Mouse (Mus musculus): Measurements from ENCODE around the gene Gm20431. TPM values are rescaled to one million over a fixed set of nuclear protein-coding genes. Genes with fewer than 3 reads are reported as not detected.

The Gm20431 gene
- polyA plus RNA-seq, 1 experiment from 2014 or later, result 6.7 TPM

DNA sequence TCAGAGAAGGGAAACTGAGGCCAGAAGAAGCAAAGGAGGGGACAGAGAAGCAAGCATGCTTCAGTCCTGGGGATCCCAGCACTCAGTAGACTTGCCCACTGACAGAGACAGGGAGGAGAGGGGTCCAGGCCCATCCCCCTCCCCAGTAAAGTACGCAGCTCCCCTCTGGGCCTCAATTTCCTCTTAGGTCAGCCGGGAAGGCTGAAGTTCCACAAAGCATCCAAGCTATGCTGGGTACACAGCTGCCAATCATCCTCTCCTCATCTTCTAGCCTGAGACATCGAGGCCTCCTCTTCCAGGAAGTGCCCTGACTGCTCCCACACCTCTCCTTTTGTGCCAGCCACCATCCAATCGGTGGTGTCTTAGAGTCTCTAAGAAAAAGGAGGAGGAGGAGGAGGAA is 65.0 kb downstream of the Gm20431 start:
- peaks cover 32% of the 10 kb centered on the region for H3K27me3 ChIP-seq (ENCODE audit: insufficient read depth, poor library complexity, severe bottlenecking)
- peaks cover 57% of the 10 kb centered on the region for H3K4me1 ChIP-seq (replicated peaks)
- H3K4me3 ChIP-seq, result no peak overlapping the region
- H3K27ac ChIP-seq, result peak overlapping the region; percentile 83
- H3K9me3 ChIP-seq, result no peaks in the 10 kb centered on the region
- WGBS, result 42% methylated on average over 4 of the region's 4 CpGs
- no peaks in the 10 kb centered on the region for H3K36me3 ChIP-seq
- no peak for DNase-seq (ENCODE audit: low spot score)

DNA sequence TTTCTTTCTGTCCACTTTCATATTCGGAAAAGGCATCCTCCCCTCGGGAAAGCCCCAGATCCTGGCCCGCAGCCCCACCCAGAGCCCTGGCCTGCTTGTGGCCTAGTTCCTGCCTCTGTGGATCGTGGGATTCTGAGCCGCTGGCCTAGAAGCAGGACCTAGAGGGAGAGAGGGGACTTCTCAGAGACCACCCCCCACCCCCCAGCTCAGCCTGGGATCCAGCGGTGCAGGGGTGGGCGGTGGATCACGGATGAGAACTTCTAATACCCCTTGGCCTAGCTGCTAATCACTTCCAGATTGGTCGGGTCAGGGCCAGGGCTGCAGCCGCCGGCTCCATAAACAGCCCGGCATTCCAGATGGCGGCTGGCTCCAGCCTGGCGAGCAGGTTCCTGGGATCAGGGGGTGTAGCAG is 65.5 kb downstream of the Gm20431 start:
- Histone ChIP-seq H3K4me3 (no peak overlapping the region; the same call in 1 of the 2 replicates), H3K36me3 (no peaks in the 10 kb centered on the region), H3K9me3 (no peaks in the 10 kb centered on the region), H3K4me1 (replicated peaks) (peaks cover 57% of the 10 kb centered on the region), H3K27ac (peak overlapping the region; percentile 83), H3K27me3 (ENCODE audit: insufficient read depth, poor library complexity, severe bottlenecking) (peaks cover 32% of the 10 kb centered on the region)
- 38% methylated on average over 14 of the region's 14 CpGs for WGBS
- DNase-seq (ENCODE audit: low spot score), result peak; percentile 77

DNA sequence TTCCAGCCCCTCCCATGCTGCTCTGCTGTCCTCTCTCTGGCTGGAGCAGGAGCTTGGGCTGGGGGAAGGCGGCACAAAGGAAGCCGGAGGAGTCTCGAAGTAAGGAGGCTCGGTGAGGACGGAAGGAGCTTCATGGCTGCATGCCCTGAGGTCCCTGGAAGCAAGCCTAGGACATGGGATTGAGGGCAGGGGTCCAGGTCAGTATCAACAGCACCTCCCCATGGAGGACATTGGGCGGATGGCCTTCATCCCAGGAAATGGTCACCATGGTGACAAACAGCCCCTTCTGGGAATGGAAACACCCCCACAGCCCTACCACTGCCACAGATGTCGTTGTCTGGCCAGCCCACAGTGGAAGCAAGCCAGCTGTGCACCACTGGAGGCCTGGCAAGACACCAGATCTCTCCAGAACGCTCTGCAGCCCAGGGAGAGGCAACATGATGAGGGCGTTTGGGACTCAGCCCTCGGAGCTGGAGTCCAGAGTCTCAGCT is 66.8 kb downstream of the Gm20431 start:
- DNase-seq (ENCODE audit: low spot score), result peak; percentile 37
- peaks cover 55% of the 10 kb centered on the region for H3K4me1 ChIP-seq (replicated peaks)
- 23% methylated on average over 10 of the region's 10 CpGs for WGBS
- H3K9me3 ChIP-seq, result no peaks in the 10 kb centered on the region
- H3K4me3 ChIP-seq, result no peak overlapping the region
- peak overlapping the region; percentile 83 for H3K27ac ChIP-seq
- H3K36me3 ChIP-seq, result no peaks in the 10 kb centered on the region
- peaks cover 29% of the 10 kb centered on the region for H3K27me3 ChIP-seq (ENCODE audit: insufficient read depth, poor library complexity, severe bottlenecking)

DNA sequence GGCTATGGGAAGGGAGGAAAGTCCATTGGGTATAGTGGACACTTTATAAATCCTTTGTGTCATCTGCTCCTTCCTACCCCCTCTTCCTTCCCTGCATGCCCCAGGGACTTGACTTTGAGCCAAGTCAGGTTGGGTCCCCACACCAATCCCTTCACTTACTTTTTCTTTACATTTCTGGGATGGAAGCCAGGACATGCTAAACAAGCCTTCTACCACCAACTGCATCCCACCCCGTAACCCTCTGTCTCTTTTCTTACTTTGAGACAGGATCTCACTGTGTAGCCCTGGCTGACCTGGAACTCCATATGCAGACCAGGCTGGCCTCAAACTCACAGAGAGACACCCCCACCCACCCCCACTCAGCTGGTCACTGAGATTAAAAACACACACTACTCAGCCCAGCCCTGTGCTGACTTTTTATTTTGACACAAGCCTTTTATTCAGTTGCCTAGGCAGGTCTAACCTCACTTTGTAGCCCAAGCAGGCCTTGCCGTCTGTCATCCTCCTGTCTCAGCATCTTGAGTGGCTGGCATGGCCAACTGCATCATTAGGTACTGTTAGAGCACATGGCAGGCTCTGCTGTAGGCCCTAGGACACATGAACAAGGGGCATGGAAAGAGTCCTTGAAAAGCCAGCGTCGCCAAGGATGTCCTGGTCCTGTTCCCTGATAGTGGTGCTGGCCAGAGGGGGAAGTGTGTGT is 67.6 kb downstream of the Gm20431 start:
- no peak for DNase-seq (ENCODE audit: low spot score)
- no peaks in the 10 kb centered on the region for H3K36me3 ChIP-seq
- H3K9me3 ChIP-seq, result no peaks in the 10 kb centered on the region
- H3K4me3 ChIP-seq, result no peak overlapping the region
- H3K27me3 ChIP-seq (ENCODE audit: insufficient read depth, poor library complexity, severe bottlenecking), result peaks cover 35% of the 10 kb centered on the region
- peaks cover 63% of the 10 kb centered on the region for H3K4me1 ChIP-seq (replicated peaks)
- 88% methylated on average over 4 of the region's 4 CpGs for WGBS
- 0 out of 2 replicates have a peak overlapping the region, but pooled peaks have one; percentile 36 for H3K27ac ChIP-seq

DNA sequence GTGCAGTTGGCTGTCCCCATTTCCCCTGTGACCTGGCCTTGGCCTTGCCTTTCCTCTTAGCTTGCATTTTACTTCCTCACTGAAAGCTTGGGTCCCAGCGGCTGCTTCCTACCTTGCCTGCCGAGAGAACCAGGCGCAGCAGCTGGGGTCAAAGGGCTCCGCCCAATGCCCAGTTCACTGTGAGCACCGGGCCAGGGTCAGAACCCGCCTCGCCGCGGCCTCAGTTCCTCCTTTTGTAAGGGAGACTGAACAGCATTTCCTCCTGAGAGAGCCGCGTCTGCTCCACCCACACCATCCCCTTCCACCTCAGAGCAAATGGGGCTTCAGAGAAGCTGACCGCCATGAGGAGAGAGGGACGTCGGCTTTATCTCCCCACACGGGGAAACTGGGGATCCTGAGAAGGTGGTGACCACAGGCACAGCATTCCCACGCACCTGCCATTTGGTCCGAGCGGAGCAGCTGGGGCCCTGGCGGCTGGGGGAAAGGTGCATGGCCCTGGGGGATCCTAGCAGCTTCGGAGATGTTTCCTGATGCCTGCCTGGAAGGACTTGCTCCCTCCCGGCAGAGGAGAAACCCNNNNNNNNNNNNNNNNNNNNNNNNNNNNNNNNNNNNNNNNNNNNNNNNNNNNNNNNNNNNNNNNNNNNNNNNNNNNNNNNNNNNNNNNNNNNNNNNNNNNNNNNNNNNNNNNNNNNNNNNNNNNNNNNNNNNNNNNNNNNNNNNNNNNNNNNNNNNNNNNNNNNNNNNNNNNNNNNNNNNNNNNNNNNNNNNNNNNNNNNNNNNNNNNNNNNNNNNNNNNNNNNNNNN is 72.3 kb downstream of the Gm20431 start:
- Histone ChIP-seq H3K36me3 (no peaks in the 10 kb centered on the region), H3K27me3 (ENCODE audit: insufficient read depth, poor library complexity, severe bottlenecking) (peaks cover 16% of the 10 kb centered on the region), H3K4me1 (replicated peaks) (peaks cover 58% of the 10 kb centered on the region), H3K27ac (peak overlapping the region; percentile 86), H3K4me3 (peak overlapping the region; percentile 38), H3K9me3 (no peaks in the 10 kb centered on the region)
- DNase-seq (ENCODE audit: low spot score), result no peak
- WGBS, result 10% methylated on average over 21 of the region's 21 CpGs

DNA sequence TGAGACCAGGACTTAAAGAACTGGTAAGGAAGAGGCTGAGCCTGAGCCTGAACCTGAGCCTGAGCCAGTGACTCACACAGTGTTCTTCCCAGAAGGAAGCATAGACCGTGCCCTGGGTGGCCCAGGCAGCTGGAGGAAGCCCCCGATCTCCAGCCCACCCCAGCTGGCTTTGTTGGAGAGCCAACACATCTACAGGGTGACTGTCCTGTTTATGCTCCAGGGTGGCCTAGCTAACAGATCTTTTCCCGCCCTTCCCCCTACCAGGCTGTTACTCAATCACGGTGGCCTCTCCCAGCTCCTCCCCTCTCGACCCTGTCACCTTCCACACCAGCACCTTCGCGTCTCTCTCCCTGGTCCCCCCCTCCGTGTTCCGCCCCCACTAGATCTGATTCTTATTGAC is 74.3 kb downstream of the Gm20431 start:
- WGBS, result 22% methylated on average over 9 of the region's 9 CpGs
- no peak for DNase-seq (ENCODE audit: low spot score)
- H3K27me3 ChIP-seq (ENCODE audit: insufficient read depth, poor library complexity, severe bottlenecking), result peaks cover 16% of the 10 kb centered on the region
- H3K9me3 ChIP-seq, result no peaks in the 10 kb centered on the region
- no peaks in the 10 kb centered on the region for H3K36me3 ChIP-seq
- no peak overlapping the region for H3K4me3 ChIP-seq
- H3K4me1 ChIP-seq (replicated peaks), result peaks cover 70% of the 10 kb centered on the region
- peak overlapping the region; percentile 42 for H3K27ac ChIP-seq

DNA sequence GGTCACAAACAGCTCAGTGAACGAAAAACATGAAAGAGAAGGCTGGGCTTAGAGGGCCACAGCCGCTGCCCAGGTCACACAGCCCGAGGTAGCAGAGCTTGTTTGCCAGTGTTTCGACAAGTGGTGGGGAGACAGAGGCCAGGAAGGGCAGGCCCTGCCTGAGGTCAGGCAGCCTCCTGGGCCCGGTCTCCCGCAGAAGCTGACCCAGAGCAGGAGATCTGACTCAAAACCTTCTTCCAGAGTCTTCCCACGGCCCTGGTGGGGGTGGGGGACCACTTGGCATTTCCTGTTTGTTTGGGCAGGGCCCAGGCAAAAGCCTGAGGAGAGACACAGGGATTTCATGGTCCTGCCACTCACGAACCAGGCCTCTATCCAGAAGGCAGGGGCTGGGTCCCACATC is 75.3 kb downstream of the Gm20431 start:
- no peaks in the 10 kb centered on the region for H3K36me3 ChIP-seq
- peaks cover 16% of the 10 kb centered on the region for H3K27me3 ChIP-seq (ENCODE audit: insufficient read depth, poor library complexity, severe bottlenecking)
- H3K4me3 ChIP-seq, result no peak overlapping the region
- peak overlapping the region; percentile 80 for H3K27ac ChIP-seq
- 12% methylated on average over 8 of the region's 8 CpGs for WGBS
- DNase-seq (ENCODE audit: low spot score), result peak; percentile 61
- H3K4me1 ChIP-seq (replicated peaks), result peaks cover 68% of the 10 kb centered on the region
- H3K9me3 ChIP-seq, result no peaks in the 10 kb centered on the region

DNA sequence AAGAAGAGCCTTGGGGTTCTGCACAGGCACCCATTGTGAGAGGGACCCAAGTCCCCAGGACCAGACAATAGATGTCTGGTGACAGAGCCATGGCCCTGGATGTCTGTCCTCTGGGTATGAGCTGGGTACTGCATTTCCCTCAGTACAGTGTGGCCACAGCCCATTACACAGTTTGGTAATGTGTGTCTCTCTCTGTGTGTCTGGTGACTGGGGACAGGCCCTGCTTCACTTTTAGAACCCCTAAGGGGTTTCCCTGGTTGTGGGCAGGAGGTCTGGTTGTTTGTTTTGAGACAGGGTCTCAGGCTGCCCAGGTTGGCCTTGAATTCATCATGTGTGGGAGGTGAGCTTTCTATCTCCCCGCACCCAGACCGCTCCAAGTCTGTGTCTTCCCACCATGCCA is 76.0 kb downstream of the Gm20431 start:
- peaks cover 12% of the 10 kb centered on the region for H3K27me3 ChIP-seq (ENCODE audit: insufficient read depth, poor library complexity, severe bottlenecking)
- no peaks in the 10 kb centered on the region for H3K36me3 ChIP-seq
- 82% methylated on average over 2 of the region's 2 CpGs for WGBS
- peaks cover 64% of the 10 kb centered on the region for H3K4me1 ChIP-seq (replicated peaks)
- no peak overlapping the region for H3K4me3 ChIP-seq
- peak overlapping the region; percentile 80 for H3K27ac ChIP-seq
- H3K9me3 ChIP-seq, result no peaks in the 10 kb centered on the region
- no peak for DNase-seq (ENCODE audit: low spot score)

DNA sequence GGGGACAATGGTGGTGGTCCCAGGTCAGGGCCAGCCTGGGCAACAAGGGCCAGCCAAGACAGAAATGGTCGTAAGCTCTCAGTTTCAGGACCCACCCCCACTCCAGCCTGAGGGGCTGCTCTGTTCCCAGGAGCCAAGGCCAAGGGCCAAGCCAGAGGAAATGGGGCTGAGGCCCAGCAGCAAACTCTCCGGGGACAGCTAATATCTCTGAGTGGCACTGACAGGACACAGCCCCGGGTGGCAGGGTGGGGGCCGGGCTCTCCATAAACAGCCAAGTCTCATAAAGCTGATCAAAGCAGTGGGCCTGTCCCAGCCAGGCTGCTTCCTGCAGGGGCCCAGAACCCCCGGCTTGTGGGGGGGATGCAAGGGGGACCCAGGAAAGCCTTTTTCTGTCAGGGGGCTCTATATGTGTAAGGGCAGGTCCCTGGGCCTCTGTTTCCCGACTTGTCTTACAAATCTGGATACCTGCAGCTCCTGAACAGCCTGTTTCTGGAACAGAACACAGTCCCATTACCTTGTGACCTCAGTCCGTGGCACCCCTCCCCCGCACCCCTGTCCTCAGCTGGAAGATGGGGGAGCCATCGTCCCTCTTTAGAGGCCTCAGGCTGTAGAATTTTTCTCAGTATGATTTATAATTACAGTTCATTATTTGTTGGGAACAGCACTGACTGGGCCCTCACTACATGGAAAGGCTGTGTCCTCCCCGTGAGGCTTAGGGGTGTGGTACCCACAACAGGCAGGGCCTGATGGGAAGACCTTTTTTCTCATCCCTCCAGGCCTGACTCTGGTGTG is 77.9 kb downstream of the Gm20431 start:
- DNase-seq (ENCODE audit: low spot score), result no peak
- H3K27ac ChIP-seq, result peak overlapping the region; percentile 76
- H3K27me3 ChIP-seq (ENCODE audit: insufficient read depth, poor library complexity, severe bottlenecking), result peaks cover 3% of the 10 kb centered on the region; the same call in 1 of the 2 replicates
- no peaks in the 10 kb centered on the region for H3K36me3 ChIP-seq
- no peak overlapping the region for H3K4me3 ChIP-seq
- 46% methylated on average over 10 of the region's 10 CpGs for WGBS
- H3K9me3 ChIP-seq, result no peaks in the 10 kb centered on the region
- H3K4me1 ChIP-seq (replicated peaks), result peaks cover 60% of the 10 kb centered on the region

DNA sequence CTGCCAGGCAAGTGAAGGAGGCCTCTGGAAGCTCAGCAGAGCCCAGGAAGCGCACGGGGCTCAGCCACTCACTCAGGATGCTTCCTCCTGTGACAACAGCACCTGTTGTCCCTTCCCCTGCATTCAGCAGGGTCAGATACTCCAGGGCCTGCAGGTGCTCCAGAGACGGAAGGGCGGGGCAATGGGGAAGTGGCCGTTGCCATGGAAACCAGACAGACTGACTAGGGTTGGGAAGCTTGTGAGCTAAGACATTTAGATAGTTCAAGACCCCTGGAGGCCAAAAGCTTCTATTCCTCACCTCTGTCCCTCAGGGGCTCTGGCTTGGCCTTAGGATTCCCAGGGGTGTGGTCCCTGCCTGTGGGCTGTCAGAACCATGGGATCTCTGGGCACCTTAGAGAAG is 82.8 kb downstream of the Gm20431 start:
- DNase-seq (ENCODE audit: low spot score), result no peak
- Histone ChIP-seq H3K27me3 (ENCODE audit: insufficient read depth, poor library complexity, severe bottlenecking) (0 out of 2 replicates have a peak, but pooled peaks cover 4% of the 10 kb centered on the region), H3K27ac (peak overlapping the region; percentile 40; the same call in 1 of the 2 replicates), H3K4me1 (replicated peaks) (peaks cover 34% of the 10 kb centered on the region), H3K9me3 (no peaks in the 10 kb centered on the region), H3K36me3 (no peaks in the 10 kb centered on the region), H3K4me3 (no peak overlapping the region)
- 46% methylated on average over 5 of the region's 5 CpGs for WGBS

DNA sequence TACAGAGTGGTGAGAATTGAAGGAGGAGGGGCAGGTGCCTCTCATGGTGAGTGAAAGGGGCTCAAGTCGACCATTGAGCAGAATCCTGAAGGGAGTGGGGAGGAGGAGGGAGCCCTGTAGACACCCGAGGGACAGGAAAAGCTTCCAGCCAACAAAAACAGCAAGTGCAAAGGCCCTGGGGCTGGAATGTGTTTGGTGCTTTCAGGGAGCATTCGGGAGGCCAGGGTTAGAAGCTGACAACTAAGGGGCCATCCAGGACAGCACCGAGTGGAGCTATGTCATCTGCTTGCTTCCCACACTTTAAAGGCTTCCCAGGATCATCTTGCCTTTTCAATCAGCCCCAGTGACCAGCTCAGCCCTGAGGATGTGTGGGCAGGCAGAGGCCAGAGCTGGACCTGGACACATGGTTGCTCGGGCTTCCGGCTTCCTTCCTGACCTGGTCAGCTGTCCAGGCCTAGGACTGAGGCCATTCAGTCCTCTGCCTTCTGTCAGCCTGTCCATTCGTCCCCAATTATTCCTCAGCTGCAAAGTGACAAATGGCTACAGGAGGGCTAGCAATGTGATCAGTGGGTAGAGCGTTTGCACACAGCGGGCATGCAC is 84.0 kb downstream of the Gm20431 start:
- Histone ChIP-seq H3K9me3 (no peaks in the 10 kb centered on the region), H3K27me3 (ENCODE audit: insufficient read depth, poor library complexity, severe bottlenecking) (0 out of 2 replicates have a peak, but pooled peaks cover 4% of the 10 kb centered on the region), H3K27ac (no peak overlapping the region; the same call in 1 of the 2 replicates), H3K36me3 (no peaks in the 10 kb centered on the region), H3K4me1 (replicated peaks) (peaks cover 22% of the 10 kb centered on the region), H3K4me3 (no peak overlapping the region)
- no peak for DNase-seq (ENCODE audit: low spot score)
- WGBS, result 68% methylated on average over 9 of the region's 9 CpGs

DNA sequence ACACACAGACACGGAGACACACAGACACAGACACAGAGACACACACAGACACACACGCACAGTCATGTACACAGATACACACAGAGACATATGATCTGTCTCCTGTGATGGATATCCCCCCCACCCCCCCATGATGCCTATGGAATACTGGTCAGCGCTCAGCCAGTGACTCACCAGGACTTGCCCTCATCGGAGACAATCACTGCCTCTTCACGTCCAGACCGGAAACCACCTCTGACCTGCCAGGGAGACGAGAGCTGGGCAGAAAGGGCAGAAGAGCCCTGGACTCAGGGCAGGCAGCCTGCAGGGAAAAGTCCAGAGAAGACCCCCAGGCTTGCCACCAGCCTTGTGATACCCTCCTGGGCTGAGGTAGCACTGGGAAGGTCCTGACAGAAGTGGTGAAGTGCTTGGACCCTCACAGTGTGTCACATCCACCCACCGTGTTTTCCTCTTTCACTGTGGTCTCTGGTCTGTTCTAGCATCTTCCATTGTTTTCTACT is 85.1 kb downstream of the Gm20431 start:
- DNase-seq (ENCODE audit: low spot score), result no peak
- H3K27ac ChIP-seq, result no peak overlapping the region
- no peaks in the 10 kb centered on the region for H3K36me3 ChIP-seq
- H3K4me1 ChIP-seq (replicated peaks), result peaks cover 23% of the 10 kb centered on the region
- 85% methylated on average over 8 of the region's 8 CpGs for WGBS
- H3K27me3 ChIP-seq (ENCODE audit: insufficient read depth, poor library complexity, severe bottlenecking), result 0 out of 2 replicates have a peak, but pooled peaks cover 4% of the 10 kb centered on the region
- no peaks in the 10 kb centered on the region for H3K9me3 ChIP-seq
- H3K4me3 ChIP-seq, result no peak overlapping the region
